Mouse (Mus musculus) brain, embryonic 14.5 days (tissue): ENCODE measurements around the gene Sfxn1. TPM values are rescaled to one million over a fixed set of nuclear protein-coding genes. Genes with fewer than 3 reads are reported as not detected.

Experiments
- DNase-seq: peaks from one replicate; pipeline ENCODE4 v3.0.0-alpha.2; 2011; ENCODE audit warnings: low read depth
- CTCF ChIP-seq: fragments of 200-500 bp; IDR thresholded peaks from 2 replicates; pipeline ENCODE4 v1.5.1; 2012; ENCODE audit warnings: inconsistent platforms, mild to moderate bottlenecking, moderate library complexity, borderline replicate concordance; ENCODE audit not compliant: insufficient read depth, insufficient read length; ENCODE audit errors: extremely low read depth
- POLR2A ChIP-seq: fragments of 200-500 bp; IDR thresholded peaks from 2 replicates; pipeline ENCODE4 v1.6.1; 2012; ENCODE audit warnings: mild to moderate bottlenecking, inconsistent platforms, borderline replicate concordance; ENCODE audit not compliant: poor library complexity, insufficient read depth, insufficient read length, severe bottlenecking; ENCODE audit errors: extremely low read depth
- polyA plus RNA-seq: library from polyadenylated mRNA; depleted of rRNA; stranded (reverse); fragments of >200 nt; gene quantifications from 2 replicates; pipeline ENCODE4 v1.2.3, GENCODE M21; 2012

Sfxn1 gene
- polyA plus RNA-seq, 1 experiment = 62.2 TPM

GRCm38 (mm10) chr13:54097227-54097626 is 25.6 kb downstream of the Sfxn1 start:
- TF ChIP-seq POLR2A (no peak), CTCF (no peak)
- DNase-seq = no peak

- no peak for DNase-seq
- TF ChIP-seq CTCF = no peak
- no peak for TF ChIP-seq POLR2A
Observed at GRCm38 (mm10) chr13:54097797-54098196, 26.1 kb downstream of the Sfxn1 start.

GRCm38 (mm10) chr13:54101031-54101820 is 29.6 kb downstream of the Sfxn1 start:
- TF ChIP-seq CTCF = no peak
- TF ChIP-seq POLR2A = no peak
- DNase-seq = no peak

- DNase-seq = no peak
- TF ChIP-seq CTCF (no peak), POLR2A (no peak)
Observed at GRCm38 (mm10) chr13:54102061-54102460, 30.4 kb downstream of the Sfxn1 start.

GRCm38 (mm10) chr13:54103271-54103670 is 31.6 kb downstream of the Sfxn1 start:
- no peak for TF ChIP-seq POLR2A
- TF ChIP-seq CTCF = no peak

GRCm38 (mm10) chr13:54103866-54104265 is 32.2 kb downstream of the Sfxn1 start:
- TF ChIP-seq CTCF (no peak), POLR2A (no peak)
- DNase-seq = no peak

More at GRCm38 (mm10) chr13:54103271-54103670, 31.6 kb downstream of the Sfxn1 start:
- no peak for DNase-seq

- peak; percentile 91 for DNase-seq
- TF ChIP-seq CTCF (peak; percentile 98), POLR2A (no peak)
Observed at GRCm38 (mm10) chr13:54113819-54114550, 42.3 kb downstream of the Sfxn1 start.

GRCm38 (mm10) chr13:54114931-54115330 is 43.3 kb downstream of the Sfxn1 start:
- no peak for TF ChIP-seq POLR2A
- no peak for TF ChIP-seq CTCF
- DNase-seq = no peak

- no peak for DNase-seq
- no peak for TF ChIP-seq POLR2A
- no peak for TF ChIP-seq CTCF
Observed at GRCm38 (mm10) chr13:54115779-54116178, 44.1 kb downstream of the Sfxn1 start.

GRCm38 (mm10) chr13:54118355-54118754 is 46.7 kb downstream of the Sfxn1 start:
- no peak for TF ChIP-seq POLR2A
- no peak for TF ChIP-seq CTCF
- DNase-seq = peak; percentile 75

- DNase-seq = no peak
- TF ChIP-seq POLR2A (no peak), CTCF (no peak)
Observed at GRCm38 (mm10) chr13:54137756-54138410, 66.2 kb downstream of the Sfxn1 start.

- peak; percentile 61 for DNase-seq
- TF ChIP-seq CTCF (no peak), POLR2A (no peak)
Observed at GRCm38 (mm10) chr13:54143788-54144187, 72.1 kb downstream of the Sfxn1 start.
